Mouse (Mus musculus) limb, embryonic 15.5 days (tissue): ENCODE data around the gene Snph. TPM values are rescaled to one million over a fixed set of nuclear protein-coding genes. Genes with fewer than 3 reads are reported as not detected.

Experiments used
- ATAC-seq: fragments of 200-750 bp; cut with Nextera tagmentation; 2 replicates; pipeline ENCODE4 v1.8.0; 2017; ENCODE audit warnings: low read depth, moderate TSS enrichment; ENCODE audit not compliant: insufficient number of reproducible peaks, low FRiP score, low TSS enrichment
- H3K27ac ChIP-seq: fragments of 300-500 bp; sonication (generic); 2 replicates; pipeline ENCODE4 v1.5.1; 2015; ENCODE audit warnings: moderate library complexity, mild to moderate bottlenecking, inconsistent platforms
- H3K27me3 ChIP-seq: fragments of 300-500 bp; sonication (generic); 2 replicates; pipeline ENCODE4 v1.6.1; 2015; ENCODE audit warnings: inconsistent platforms
- H3K36me3 ChIP-seq: fragments of 300-500 bp; sonication (generic); 2 replicates; pipeline ENCODE4 v1.6.1; 2015; ENCODE audit warnings: inconsistent platforms
- H3K4me1 ChIP-seq: fragments of 300-500 bp; sonication (generic); 2 replicates; pipeline ENCODE4 v1.6.1; 2015; ENCODE audit warnings: inconsistent platforms
- H3K4me2 ChIP-seq: fragments of 300-500 bp; sonication (generic); 2 replicates; pipeline ENCODE4 v1.6.1; 2015; ENCODE audit warnings: mild to moderate bottlenecking, inconsistent platforms
- H3K4me3 ChIP-seq: fragments of 300-500 bp; sonication (generic); 2 replicates; pipeline ENCODE4 v1.5.1; 2015; ENCODE audit warnings: mild to moderate bottlenecking, inconsistent platforms
- H3K9ac ChIP-seq: fragments of 300-500 bp; sonication (generic); 2 replicates; pipeline ENCODE4 v1.6.1; 2015; ENCODE audit warnings: inconsistent platforms
- H3K9me3 ChIP-seq: fragments of 300-500 bp; sonication (generic); 2 replicates; pipeline ENCODE4 v1.6.1; 2016; ENCODE audit warnings: inconsistent platforms
- WGBS: fragments of 180-500 bp; shearing (Covaris S2); methylation state at CpG from one replicate; pipeline ENCODE4 v1.1.7; 2015; 5-methylcytosine and 5-hydroxymethylcytosine counted together
- polyA plus RNA-seq: library from polyadenylated mRNA; unstranded; fragments of >200 nt; fragmentation: Nextera tagmentation; extraction: Ambion mirVana; gene quantifications from 2 replicates; pipeline ENCODE4 v1.2.1, GENCODE M21; 2015

Snph gene
- polyA plus RNA-seq, result 0.68 and 1.0 TPM in 2 replicates

DNA sequence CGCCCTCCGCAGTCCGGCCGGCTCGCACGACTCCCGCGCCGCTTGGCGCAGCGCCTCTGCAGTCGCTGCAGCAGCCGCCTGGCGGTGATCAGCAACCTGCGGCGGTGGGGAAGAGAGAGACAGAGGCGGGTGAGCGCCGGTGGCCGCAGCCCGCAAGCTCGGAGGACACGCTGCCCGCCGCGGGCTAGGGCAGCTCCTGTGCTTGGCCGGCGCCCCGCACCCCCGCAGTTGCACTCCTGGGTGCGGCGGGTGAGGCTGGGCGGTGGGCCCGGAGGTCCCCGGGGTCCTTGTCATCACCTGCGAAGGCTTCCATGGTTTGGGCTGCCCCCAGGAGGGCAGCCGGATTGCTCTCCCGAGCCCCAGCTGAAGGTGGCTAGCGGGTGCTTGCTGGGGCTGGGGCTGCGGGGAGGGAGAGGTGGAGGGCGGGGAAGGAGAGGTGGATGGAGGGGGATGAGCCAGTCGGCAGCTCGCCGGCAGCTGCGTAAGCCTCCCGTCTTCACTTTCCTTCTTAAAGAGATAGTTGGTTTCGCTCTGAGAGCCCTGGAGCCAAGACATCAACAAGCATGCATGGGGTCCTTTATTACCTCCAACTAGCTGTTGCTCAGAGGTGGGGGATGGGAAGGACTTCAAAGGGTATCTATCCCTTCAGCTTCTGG is at the start of gene Snph:
TSS of gene Snph (minus strand) at position 435 of the 656 bp plus-strand sequence.
- Histone ChIP-seq H3K9ac (peak within 1 kb of the TSS; percentile 35), H3K27me3 (peaks cover 37% of the 10 kb centered on the region), H3K27ac (no peak within 1 kb of the TSS), H3K36me3 (no peaks in the 10 kb centered on the region), H3K4me1 (peaks cover 11% of the 10 kb centered on the region), H3K4me3 (peak within 1 kb of the TSS; percentile 58), H3K9me3 (no peaks in the 10 kb centered on the region), H3K4me2 (peak within 1 kb of the TSS; percentile 99)
- 0% methylated on average over 43 of the region's 47 CpGs for WGBS
- 0 out of 2 replicates have a peak, but pooled peaks have one; percentile 12 for ATAC-seq

DNA sequence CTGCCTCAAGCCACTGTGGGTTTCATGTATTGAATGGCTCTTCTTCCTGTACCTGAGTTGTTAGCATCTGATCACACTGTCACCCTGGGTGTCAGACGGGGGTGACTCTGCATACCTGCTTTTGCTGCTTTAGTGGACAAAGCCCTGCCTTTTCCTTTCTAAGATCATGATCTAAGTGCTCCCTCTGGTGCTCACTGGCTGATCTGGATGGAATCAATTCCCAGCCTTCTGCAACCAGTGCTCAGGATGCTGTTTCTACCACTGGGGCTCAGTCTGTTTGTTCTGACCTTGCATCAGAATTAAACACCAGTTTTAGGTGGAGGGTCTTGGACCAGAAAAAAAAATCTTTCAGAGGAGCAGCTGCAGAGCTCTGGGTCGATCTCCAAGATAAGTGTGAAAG is 43.8 kb upstream of the Snph start:
- WGBS, result 52% methylated on average over 2 of the region's 2 CpGs
- no peak overlapping the region for H3K4me2 ChIP-seq
- H3K36me3 ChIP-seq, result no peaks in the 10 kb centered on the region
- H3K4me3 ChIP-seq, result no peak overlapping the region
- no peaks in the 10 kb centered on the region for H3K27me3 ChIP-seq
- no peak overlapping the region for H3K27ac ChIP-seq
- no peak for ATAC-seq
- H3K9ac ChIP-seq, result no peak overlapping the region
- H3K9me3 ChIP-seq, result no peaks in the 10 kb centered on the region
- no peaks in the 10 kb centered on the region for H3K4me1 ChIP-seq

DNA sequence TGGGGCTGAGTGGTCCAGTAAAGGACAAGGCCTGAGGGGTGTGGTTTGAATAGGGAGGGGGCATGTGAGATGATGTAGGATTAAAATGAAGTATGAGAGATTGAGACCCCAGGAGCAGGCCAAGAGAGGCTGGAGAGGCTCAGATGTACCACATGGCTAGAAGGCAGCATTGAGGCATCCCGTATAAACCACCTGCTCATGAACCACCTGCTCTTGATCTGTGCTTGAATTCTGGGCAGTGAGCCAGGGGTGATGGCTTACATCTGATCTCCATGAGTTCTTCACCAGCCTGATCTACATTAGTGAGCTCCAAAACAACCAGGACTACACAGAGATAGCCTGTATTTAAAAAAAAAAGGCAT is 38.6 kb upstream of the Snph start:
- WGBS, result 42% methylated on average over 1 of the region's 1 CpGs
- H3K4me1 ChIP-seq, result no peaks in the 10 kb centered on the region
- no peak overlapping the region for H3K27ac ChIP-seq
- no peaks in the 10 kb centered on the region for H3K9me3 ChIP-seq
- no peaks in the 10 kb centered on the region for H3K36me3 ChIP-seq
- H3K27me3 ChIP-seq, result peaks cover 8% of the 10 kb centered on the region
- H3K4me3 ChIP-seq, result no peak overlapping the region
- H3K4me2 ChIP-seq, result no peak overlapping the region
- peak; percentile 65 for ATAC-seq
- H3K9ac ChIP-seq, result no peak overlapping the region

DNA sequence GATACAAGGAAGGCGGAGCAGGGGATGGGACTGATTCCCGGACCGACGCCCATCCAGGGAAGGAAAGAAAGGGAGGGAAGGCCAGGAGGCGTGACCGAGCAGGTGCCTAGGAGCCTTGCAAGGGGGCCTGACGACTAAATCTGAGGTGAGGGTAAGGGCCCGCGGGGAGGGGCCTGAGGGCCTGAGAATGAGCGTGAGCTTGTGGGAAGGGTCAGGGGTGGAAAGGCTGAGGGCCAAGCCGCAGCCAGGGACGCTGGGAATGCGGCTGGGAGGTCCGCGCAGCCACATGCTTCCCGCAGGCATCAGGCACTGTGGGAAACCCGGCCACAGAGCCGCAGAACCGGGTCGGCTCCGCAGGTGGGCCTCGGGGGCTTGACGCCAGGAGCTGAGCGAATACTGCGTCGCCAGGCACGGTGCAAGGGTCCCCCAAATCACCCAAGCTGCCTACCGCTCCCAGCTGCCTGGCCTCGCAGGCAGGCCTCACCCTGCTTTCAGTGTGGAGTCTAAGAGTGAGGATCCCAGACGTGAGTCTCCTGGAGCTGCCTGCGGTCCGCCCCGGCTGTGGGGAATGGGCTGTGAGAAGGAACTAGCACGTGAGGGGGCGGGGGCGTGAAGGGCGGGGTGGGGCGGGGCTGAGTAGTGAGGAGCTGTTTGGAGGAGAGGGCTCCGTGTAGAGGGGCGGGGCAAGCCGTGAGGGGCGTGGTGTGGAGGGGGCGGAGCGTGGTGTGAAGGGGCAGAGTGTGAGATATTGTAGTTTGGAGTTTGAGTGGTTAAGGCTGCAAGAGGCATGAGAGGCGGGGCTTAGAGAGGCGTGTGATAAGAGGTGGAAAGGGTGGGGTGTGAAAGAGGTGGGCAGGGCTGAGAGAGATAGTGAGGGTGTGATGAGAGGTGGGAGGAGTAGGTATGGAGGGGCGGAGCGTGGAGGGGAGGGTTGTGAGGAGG is 37.9 kb upstream of the Snph start:
- Histone ChIP-seq H3K9ac (no peak overlapping the region), H3K4me2 (no peak overlapping the region), H3K9me3 (no peaks in the 10 kb centered on the region), H3K4me3 (no peak overlapping the region), H3K4me1 (no peaks in the 10 kb centered on the region), H3K27ac (no peak overlapping the region), H3K27me3 (peaks cover 8% of the 10 kb centered on the region), H3K36me3 (no peaks in the 10 kb centered on the region)
- peak; percentile 63 for ATAC-seq
- 40% methylated on average over 48 of the region's 48 CpGs for WGBS

DNA sequence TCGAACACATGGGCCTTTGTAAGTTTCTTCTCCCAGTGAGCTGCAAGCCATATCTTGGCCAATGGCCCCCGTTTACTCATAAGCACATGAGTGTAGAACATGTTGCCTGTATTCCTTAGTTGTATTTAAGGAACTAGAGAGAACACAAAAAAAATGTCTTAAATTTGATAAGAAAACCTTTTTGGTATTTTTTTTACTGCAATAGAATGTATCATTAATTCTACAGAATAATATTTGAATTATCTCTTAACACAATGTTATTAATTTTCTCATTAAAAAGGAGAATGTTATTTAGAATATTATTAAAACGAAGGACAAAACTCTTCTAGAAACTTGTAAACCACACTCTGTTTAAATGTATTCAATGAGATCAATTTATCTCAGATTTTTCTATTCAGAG is 36.0 kb upstream of the Snph start, which contains the start of gene Rad21l:
TSS of gene Rad21l (minus strand) at position 101 of the 400 bp plus-strand sequence.
- peaks cover 8% of the 10 kb centered on the region for H3K27me3 ChIP-seq
- no peak within 1 kb of the TSS for H3K4me2 ChIP-seq
- no peaks in the 10 kb centered on the region for H3K36me3 ChIP-seq
- H3K4me1 ChIP-seq, result no peaks in the 10 kb centered on the region
- no peaks in the 10 kb centered on the region for H3K9me3 ChIP-seq
- H3K27ac ChIP-seq, result no peak within 1 kb of the TSS
- WGBS, result 68% methylated on average over 3 of the region's 3 CpGs
- no peak within 1 kb of the TSS for H3K4me3 ChIP-seq
- no peak within 1 kb of the TSS for H3K9ac ChIP-seq
- no peak for ATAC-seq

DNA sequence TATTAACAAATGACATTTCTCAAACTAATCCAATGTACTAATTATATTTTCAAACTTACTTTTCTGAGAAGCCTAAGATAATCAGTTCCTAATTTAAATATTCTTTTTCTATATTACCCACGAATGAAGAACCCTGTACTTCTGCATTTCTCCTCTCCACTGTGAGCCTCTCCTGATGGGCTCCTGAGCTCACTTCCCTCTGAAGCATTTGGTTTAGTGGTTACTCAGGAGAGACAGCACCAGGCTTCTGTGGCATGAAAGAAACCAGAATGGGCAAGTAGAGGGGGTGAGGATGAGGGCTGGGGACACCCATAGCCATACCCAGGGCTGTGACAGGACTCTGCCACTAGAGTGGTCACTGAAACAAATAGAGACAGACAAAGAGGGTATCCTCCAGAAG is 19.7 kb upstream of the Snph start:
- Histone ChIP-seq H3K4me1 (no peaks in the 10 kb centered on the region), H3K4me2 (no peak overlapping the region), H3K27me3 (no peaks in the 10 kb centered on the region), H3K4me3 (no peak overlapping the region), H3K9me3 (no peaks in the 10 kb centered on the region), H3K27ac (no peak overlapping the region), H3K36me3 (no peaks in the 10 kb centered on the region), H3K9ac (no peak overlapping the region)
- no peak for ATAC-seq
- WGBS, result 49% methylated on average over 1 of the region's 1 CpGs

DNA sequence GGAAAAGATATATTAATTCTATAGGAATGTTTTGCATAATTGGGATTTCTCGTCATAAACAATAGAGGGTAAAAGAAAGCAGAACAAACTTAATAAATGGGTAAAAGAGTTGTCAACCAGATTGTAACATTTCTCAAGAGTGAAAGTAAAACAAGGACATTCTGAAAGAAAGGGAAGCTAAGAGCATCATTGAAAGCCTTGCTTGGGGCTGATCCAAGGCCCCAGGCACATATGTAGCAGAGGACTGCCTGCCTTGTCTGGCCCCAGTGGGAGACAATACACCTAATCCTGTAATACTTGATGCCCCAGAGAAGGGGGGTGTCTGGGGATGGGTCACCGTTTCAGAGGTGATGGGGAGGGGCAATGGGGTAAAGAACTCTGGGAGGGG is 3.6 kb upstream of the Snph start:
- H3K4me2 ChIP-seq, result no peak overlapping the region
- peaks cover 29% of the 10 kb centered on the region for H3K27me3 ChIP-seq
- no peaks in the 10 kb centered on the region for H3K36me3 ChIP-seq
- H3K9ac ChIP-seq, result no peak overlapping the region
- no peak for ATAC-seq
- WGBS, result 79% methylated on average over 2 of the region's 2 CpGs
- H3K27ac ChIP-seq, result no peak overlapping the region
- no peaks in the 10 kb centered on the region for H3K9me3 ChIP-seq
- no peak overlapping the region for H3K4me3 ChIP-seq
- H3K4me1 ChIP-seq, result peaks cover 11% of the 10 kb centered on the region

DNA sequence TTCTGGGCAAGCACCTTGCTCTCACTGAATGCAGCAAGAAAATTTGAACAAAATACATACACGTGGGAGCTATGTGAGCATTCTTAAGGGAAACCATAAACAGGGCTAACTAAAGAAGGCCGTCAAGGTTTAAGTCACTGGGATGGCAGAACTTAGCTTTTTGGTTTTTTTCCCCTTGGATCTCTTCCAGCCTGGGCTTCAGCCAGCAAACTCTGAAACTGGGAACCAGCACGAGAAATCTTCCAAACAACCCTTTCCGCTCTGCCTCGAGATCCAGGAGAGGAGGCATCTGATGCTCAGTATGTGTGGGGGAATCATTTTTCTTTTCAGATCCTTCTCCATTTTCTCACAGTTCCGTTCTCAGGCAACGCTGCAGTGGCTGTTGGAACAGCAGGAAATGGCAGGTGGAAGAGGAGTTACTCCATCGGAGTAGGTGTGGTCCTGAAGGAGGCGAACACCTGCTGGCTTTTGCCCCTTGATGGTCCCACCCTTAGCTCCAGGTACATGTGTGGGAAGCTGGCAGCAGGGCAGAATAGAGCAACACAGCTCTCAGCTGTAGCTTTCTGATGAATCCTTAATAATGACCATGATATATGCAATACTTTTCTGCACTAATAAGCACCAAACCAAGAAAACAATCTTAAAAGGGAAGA is 3.1 kb upstream of the Snph start:
- no peak overlapping the region for H3K9ac ChIP-seq
- H3K4me1 ChIP-seq, result peaks cover 11% of the 10 kb centered on the region
- WGBS, result 57% methylated on average over 9 of the region's 9 CpGs
- H3K4me3 ChIP-seq, result no peak overlapping the region
- no peaks in the 10 kb centered on the region for H3K9me3 ChIP-seq
- H3K27me3 ChIP-seq, result peaks cover 34% of the 10 kb centered on the region
- H3K36me3 ChIP-seq, result no peaks in the 10 kb centered on the region
- ATAC-seq, result no peak
- no peak overlapping the region for H3K4me2 ChIP-seq
- H3K27ac ChIP-seq, result no peak overlapping the region

DNA sequence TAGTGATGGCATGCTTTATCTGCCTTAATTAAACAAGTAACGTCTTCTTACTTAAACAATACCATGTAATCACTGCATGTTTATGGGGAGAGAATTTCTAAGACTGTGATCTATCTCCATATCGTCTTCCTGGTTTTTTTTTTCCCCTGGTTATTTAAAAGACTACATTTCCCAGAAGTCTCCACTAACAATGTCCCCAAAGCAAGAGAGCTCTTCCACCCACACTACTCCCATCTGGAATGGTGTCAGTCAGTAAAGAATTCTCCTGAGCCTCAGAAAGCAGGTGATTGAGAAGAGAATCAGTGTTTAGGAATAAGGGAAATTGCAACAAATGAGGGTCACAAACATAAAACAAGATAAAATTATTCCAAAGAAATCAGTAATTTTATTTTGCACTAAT is 2.5 kb upstream of the Snph start:
- no peaks in the 10 kb centered on the region for H3K36me3 ChIP-seq
- H3K27ac ChIP-seq, result no peak overlapping the region
- no peak overlapping the region for H3K4me3 ChIP-seq
- peaks cover 11% of the 10 kb centered on the region for H3K4me1 ChIP-seq
- H3K9ac ChIP-seq, result no peak overlapping the region
- no peaks in the 10 kb centered on the region for H3K9me3 ChIP-seq
- peaks cover 37% of the 10 kb centered on the region for H3K27me3 ChIP-seq
- 34% methylated on average over 2 of the region's 2 CpGs for WGBS
- no peak for ATAC-seq
- no peak overlapping the region for H3K4me2 ChIP-seq

DNA sequence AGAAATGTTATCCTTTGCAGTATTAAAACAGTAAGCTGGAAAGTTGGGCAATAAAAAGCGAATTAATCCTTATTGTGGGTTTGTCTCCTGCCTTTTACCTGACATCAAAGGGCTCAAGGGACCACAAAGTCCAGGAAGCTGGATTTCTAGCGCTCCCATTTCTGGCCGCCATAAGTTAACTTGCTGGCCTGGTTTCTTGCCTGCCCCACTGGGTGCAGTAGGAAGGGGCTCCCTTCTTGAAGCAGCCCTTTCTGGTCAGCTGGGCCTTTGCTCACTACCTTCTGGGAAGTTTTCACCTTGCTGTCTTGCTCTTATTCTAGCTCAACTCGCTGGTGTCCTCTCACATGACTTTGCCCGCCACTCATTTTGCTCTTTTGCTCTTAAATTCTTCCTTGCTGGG is 589 bp upstream of the Snph start:
- Histone ChIP-seq H3K4me3 (peak overlapping the region; percentile 58), H3K4me1 (peaks cover 11% of the 10 kb centered on the region), H3K4me2 (no peak overlapping the region), H3K27me3 (peaks cover 37% of the 10 kb centered on the region), H3K9ac (no peak overlapping the region), H3K27ac (no peak overlapping the region), H3K36me3 (no peaks in the 10 kb centered on the region), H3K9me3 (no peaks in the 10 kb centered on the region)
- ATAC-seq, result no peak
- WGBS, result 33% methylated on average over 5 of the region's 5 CpGs

DNA sequence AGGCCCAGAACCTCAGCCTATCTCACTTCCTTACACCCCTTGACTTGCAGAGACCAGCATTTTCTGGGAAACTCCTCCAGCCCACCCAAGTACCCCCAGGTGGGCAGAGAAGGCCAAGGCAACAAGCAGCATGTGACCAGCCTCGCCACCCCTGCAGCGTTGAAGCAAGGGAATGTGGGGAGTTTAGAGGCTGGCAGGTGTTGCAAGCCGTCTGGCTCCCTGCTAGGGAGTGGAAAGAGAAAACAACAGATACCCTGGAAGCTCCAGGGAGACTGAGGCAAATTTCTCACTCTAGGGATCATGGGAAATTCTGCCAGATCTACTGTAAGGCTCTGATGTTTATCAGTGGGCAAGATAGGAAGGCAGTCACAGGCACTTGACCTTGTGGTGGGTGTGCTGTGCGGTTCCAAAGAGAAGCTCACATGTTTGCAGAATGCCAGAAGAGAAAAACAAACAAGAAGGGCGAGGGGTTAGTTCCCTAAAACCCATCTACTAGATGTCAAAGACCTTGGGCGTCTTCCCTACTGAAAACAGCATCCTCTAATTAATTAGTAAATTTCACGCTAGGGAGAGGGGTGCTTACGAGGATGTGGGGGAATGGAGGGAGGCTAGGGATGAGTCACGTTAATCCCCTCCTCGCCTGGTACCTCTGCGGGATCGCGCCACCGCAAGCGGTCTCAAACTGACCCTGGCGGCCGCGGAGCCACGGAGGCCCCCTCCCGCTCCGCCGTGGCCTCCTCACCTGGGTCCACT is 811 bp downstream of the Snph start:
- Histone ChIP-seq H3K4me2 (peak overlapping the region; percentile 99), H3K27ac (no peak overlapping the region), H3K36me3 (no peaks in the 10 kb centered on the region), H3K4me3 (peak overlapping the region; percentile 58), H3K9ac (peak overlapping the region; percentile 35), H3K9me3 (no peaks in the 10 kb centered on the region), H3K27me3 (peaks cover 37% of the 10 kb centered on the region), H3K4me1 (peaks cover 11% of the 10 kb centered on the region)
- 0 out of 2 replicates have a peak, but pooled peaks have one; percentile 9 for ATAC-seq
- 2% methylated on average over 22 of the region's 22 CpGs for WGBS
